Mouse (Mus musculus) mouse embryonic stem cell (cell line): ENCODE results near the gene Hmgb4.

Source experiments
- in situ Hi-C, 2 experiments: fragments of 300-500 bp; cut with MboI; formaldehyde crosslinking; loops; 1 replicate in 1 of 2; 3 replicates in 1 of 2; pipeline ENCODE4 v1.14.3; 2019 to 2020; ENCODE audit warnings: low sequenced_read_pairs in 2 of 2, low pct_unique_long_range_greater_than_20kb in 1 of 2, mixed read lengths in 1 of 2; ENCODE audit not compliant: unreplicated experiment in 1 of 2

Gene Hmgb4

DNA sequence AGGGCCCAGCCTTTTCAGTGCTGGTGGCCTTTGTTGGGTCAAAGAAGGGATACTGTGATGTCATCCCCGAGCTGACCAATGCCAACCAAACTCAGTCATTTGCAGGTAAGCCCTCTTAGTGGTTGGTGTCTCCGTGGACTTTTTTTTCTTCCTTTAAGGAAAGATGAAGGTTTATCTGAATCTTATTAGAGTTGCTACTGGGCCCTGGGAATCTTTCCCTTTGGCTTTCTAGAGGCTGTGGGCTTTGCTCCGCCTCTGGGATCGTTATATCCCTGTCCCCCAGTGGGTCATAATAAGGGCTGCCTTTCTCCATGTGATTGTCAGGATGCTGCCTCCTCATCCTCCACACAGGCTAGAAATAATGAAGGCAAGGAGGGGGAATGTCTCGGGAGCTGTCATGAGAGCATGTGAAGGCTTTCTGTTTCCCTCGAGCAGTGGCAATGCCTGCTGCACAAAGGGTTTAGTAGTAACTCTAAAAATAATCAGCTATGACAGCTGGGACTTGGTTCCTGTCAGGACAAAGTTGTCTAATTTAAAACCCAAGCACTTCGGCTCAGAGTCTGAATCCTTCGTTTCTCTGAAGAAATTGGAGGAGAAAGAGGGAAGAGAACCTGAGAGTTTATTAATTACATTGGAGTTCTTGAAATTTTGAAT is at the start of gene Hmgb4:
Gene Hmgb4, minus strand, starts transcription at position 51 of the 654 bp plus-strand sequence.
- in situ Hi-C loops, result no loop called here

DNA sequence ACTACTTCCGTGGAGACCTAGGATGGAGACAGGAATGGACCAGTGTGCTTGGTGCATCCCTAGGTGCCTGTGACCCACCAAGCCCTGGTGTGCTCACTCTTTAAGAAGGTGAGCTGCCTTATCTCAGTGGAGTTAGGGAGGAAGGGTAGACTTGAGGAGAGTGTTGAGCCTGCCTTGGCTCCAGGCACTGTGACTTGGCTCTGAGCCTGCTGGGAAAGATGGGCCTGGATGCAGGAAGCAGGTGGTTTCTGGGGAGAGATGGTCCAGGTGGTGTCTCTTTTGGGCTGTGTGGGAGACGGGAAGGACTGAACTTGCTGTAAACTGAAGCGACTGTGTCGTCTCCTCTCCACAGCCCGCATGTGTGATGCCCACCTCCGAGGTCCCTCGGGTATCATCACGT is 45.3 kb upstream of the Hmgb4 start:
- in situ Hi-C loops, result no loop called here

- in situ Hi-C loops, result no loop called here
These were observed 43.3 kb upstream of the Hmgb4 start for GRCm38 (mm10) chr4:128304049-128304448.

DNA sequence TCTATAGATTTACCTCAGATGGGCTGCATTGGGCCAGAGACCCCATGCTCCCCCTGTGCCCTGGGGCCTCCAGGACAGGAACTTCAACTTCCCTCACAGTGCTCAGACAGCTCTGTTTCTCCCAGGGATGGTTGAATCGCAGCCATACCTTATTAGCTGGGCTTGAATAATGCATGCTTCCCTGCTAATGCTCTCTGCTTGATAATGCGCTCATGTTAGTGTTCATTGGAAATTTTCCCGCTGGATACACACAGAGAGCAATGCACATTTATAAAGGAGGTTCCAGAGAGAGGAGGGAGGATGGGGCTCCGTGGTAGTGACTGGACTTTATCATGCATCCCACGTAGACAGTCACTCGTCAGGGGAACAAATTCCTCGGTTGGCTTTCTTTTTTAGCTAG is 27.3 kb upstream of the Hmgb4 start:
- in situ Hi-C loops, result no loop called here

GRCm38 (mm10) chr4:128285009-128285408 is 24.3 kb upstream of the Hmgb4 start:
- in situ Hi-C loops, result no loop called here

DNA sequence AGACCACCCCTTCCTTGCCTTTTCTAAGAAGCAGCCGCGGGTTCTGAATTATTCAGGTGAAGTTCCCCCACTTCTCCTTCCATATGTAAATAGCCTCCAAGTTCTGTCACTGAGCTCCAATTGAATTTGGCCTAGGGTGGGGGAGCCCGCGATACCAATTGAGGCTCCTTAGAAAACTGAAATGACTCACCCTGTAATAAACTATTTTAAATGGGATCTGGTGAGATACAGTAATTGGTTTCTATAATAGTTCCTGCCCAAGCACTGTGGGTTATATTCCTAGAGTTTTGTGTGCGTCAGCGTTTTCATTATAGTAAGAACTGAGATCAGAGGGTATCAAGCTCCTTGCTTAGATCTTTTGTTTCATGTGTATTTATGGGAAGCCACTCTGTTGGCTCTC is 14.8 kb upstream of the Hmgb4 start:
- in situ Hi-C loops, result no loop called here

DNA sequence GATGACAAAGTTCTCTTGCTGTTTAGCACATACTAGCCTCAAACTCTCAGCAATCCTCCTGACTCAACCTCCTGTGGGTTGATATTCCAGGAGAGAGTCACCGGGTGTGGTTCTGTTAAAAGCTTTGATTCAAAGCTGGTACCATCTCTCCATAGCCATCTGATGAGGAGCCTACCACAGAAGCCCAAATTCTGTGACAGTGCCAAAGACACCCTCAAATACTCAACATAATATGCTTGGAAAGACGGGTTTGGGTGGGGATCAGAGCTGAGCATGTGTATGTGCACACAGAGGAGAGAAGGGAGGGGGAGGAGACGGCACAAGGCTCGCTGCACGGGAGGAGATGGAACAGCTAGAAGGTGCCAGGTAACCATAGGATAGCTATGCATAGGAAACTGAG is 14.4 kb upstream of the Hmgb4 start:
- in situ Hi-C loops, result no loop called here

DNA sequence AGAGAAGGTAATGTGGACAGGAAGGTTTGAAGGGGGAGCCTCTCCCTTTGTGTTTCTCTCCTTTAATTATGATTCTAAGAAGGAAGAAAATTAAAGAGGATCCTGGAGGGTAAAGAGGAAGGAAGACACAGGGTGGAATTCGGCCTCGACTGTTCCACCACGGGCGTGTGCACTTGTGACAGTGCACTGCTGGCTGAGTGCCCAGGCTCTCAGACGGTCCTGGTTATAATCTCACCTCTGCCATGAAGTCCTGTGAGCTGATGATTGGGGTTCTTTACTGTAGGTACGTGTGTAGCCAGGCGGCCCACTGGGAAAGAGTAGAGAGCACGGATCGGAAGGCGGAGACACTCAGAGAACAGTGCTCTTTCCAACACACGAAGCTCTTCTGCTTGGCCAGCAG is 12.4 kb upstream of the Hmgb4 start:
- in situ Hi-C loops, result no loop called here

DNA sequence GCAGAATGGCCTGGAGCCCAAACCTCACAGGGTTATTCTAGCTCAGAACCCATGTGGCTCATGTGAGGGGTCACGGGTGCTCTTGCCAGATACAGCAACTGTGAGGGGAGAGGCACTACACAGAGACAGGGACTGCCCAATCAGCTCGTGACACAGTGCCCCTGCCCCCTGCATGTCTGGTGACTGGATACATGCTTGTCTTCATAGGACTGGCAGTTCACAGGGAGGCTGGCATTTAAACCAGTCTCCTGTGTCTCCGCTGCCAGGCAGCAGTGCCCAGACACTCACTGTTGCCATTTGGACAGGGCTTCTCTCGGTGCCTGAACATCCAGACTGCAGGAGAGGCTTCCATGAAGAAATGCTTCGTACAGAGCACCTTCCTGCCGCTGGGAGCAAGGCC is 11.7 kb upstream of the Hmgb4 start:
- in situ Hi-C loops, result no loop called here

DNA sequence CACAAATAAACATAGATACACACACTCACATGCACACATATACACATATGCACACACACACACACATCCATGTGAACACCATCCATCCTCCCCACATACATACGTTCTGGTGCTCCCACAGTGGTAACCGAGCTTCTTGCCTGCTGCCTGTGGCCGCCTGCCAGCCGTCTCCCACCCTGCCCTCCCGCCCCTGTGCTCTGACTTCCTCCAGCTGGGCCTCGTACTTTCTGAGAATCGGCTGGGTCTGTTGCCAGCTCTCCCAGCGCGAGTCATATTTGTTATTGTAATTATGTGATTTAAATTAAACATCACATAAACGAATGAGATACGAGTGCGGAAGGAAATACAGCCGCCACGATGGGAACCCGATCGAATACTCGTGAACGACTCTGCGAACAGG is 10.2 kb upstream of the Hmgb4 start:
- in situ Hi-C loops, result no loop called here

DNA sequence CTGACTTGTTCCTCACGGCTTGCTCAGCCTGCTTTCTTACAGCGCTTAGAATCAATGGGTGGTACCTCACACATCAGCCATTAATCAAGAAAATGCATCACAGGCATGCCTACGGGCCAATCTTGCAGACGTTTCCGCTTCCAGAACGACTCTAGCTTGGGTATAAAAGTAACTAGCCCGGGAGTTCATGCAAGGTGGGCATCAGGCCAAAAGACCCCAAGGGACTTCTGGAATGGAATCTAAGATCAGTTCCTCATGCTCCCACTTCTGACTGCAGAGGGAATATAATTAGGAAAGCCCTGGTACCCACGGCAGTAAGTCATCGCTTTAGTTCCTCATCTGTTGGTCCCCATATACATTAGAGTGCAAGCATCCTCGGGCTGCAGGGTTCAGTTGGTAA is 9.4 kb upstream of the Hmgb4 start:
- in situ Hi-C loops, result no loop called here

DNA sequence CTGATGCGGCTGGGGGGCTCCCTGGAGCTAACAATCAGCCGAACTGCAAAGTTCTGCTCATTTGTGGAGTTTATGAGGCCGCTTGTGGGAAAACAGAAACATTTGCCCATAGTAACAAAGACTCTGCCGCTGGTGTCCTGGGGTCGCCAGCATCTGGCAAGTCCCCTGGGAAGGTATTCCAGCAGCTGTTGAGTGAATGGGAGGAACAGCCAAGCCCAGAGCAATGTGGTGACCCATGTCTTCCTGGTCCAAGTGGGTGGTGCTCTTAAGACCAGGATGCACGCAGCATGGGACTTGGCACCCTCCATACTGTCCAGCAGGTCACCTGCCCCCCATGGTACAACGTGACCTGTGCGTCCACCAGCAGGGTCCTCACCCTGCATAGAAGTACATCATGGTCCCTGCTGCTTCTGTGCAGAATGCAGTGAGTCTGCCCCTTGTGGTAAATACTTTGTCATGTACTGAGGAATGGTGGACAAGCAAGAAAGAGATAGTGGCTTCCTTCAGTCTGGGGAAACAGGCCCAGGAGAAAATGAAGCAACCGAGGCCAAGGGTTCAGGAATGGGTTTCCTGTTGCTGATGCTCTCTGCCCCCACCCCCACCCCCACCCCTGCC is 8.6 kb upstream of the Hmgb4 start:
- in situ Hi-C loops, result no loop called here

DNA sequence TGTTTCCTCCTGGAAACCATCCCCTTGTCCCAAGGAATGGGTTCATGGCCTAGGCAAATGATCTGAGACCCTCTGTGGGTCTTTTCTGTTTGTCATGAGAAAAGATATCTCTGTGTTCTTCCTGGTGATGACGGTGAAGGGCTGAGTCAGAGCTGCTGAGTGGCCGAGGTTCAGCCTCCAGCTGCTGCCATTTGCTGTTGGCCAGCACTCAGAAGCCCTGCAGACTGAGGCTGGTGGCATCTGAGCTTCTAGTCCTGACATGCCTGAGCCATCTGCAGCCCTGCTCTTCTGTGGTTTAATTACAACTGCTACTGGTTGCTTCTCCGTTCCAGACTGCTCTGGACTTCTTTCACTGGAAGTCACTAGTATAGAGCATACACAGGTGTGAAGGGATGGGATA is 4.6 kb upstream of the Hmgb4 start:
- in situ Hi-C loops, result no loop called here

- in situ Hi-C loops, result no loop called here
These were observed 3.7 kb upstream of the Hmgb4 start for GRCm38 (mm10) chr4:128264491-128264890.

- in situ Hi-C loops, result no loop called here
These were observed 1.5 kb downstream of the Hmgb4 start for GRCm38 (mm10) chr4:128259211-128259610.

- in situ Hi-C loops, result no loop called here
These were observed 12.1 kb downstream of the Hmgb4 start for GRCm38 (mm10) chr4:128248676-128249075.

- in situ Hi-C loops, result no loop called here
These were observed 15.6 kb downstream of the Hmgb4 start for GRCm38 (mm10) chr4:128245201-128245600.

DNA sequence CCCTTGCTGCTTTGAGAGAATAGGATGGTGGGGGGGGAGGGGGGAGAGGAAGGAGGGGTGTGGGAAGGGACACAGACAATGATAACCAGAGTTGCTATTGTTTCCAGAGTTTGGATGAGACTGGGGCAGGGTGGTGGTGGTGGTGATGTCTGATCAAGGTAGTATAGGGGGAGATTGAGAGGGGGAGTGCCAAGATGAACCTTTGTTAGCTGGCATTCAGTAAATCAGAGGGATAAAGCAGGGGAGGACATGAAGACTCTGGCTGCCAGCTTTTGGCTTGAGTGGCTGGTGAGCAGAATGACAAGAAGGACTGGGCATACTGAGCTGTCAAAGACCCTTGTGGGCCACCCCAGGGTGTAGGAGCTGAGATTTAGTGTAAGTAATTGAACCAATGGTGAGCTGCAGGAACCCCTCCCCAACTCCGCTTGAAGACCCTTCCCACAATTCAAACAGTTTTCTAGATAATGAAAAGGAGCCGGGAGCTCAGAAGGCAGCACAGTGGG is 18.9 kb downstream of the Hmgb4 start:
- in situ Hi-C loops, result no loop called here

DNA sequence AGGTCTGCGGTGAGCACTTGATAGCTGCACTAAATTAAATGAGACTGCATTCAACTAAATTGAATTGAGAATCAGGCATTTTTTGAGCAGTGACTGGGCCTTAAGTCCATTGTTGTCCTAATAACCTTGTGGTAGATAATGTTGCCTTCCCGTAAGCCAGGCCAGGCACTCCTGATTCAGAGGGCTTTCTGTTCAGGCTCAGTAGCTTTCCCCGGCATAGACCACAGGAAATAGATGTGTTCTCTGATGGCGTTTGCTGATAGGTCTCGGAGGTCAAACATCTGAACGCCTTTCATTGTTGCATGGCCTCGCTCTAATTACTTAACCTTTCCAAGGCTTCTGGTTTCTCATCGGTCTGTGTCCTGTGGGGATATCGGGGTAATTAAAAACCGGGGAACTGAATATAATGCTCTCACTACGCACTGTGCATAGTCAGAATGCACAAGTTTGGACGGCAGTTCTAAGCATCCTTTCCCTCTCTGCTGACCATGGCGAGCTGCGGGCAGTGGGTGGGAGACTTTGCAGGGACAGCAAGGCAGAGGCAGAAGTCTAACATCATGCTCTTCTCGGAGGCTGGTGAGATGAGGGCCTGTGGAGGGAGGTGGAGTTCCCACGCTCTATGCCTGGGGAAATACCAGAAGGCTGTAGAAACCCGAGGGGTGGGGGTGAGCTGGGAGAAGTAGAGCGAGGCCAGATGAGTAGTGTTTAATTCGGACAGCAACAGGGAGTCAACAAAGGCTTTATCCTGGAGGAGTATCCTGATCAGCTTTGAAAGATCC is 19.5 kb downstream of the Hmgb4 start:
- in situ Hi-C loops, result no loop called here

GRCm38 (mm10) chr4:128239113-128239512 is 21.6 kb downstream of the Hmgb4 start:
- in situ Hi-C loops, result no loop called here
